Mouse (Mus musculus): Measurements from ENCODE around the gene Med13l.

DNA sequence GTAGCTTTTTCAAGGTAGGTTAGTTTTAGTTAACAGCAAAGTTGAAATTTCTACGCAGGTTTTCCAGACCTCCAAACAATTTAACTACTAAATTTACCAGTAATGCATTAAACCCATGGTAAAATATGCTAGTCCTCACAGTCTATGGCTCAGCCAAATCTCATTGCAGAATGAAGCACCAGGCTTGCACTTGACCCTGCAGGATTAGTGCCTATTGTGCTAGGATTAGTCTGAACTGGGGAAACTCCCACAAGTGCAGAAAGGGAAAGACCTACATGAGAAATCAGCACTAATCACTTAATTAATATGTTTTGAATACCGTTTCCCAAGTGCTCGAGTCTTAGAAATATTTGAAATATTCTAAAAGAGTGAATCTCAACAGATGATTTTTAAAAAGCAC is 40.0 kb upstream of the Med13l start:
- TF ChIP-seq GATA1 (IDR thresholded peaks at IDR 0.05; ENCODE audit: low read length) (no peak), TAL1 (IDR thresholded peaks at IDR 0.05; ENCODE audit: low read length) (no peak)

Data from erythroblast, embryonic 14.5 days (primary cell).